Mouse (Mus musculus): ENCODE data around the gene Brms1. TPM values are rescaled to one million over a fixed set of nuclear protein-coding genes. Genes with fewer than 3 reads are reported as not detected.

The Brms1 gene
- total and polyA plus RNA-seq, 3 experiments: 14.3 to 18.1 (median 16.9) TPM

DNA sequence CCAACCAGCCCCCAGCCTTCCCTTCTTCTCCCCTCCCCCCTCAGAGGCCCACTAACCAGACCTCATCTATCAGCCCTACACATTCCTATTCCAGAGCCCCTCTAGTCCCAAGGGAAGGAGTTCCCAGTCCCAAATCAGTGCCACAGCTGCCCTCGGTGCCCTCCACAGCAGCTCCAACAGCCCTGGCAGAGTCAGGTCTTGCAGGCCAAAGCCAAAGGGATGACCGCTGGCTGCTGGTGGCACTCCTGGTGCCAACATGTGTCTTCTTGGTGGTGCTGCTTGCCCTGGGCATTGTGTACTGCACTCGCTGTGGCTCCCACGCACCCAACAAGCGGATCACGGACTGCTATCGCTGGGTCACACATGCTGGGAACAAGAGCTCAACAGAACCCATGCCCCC is 28.8 kb downstream of the Brms1 start:
- Histone ChIP-seq H3K9ac (ENCODE audit: low read depth, low read length) (no peak overlapping the region), H3K79me2 (replicated peaks; ENCODE audit: control insufficient read depth, insufficient read depth, low read length) (no peaks in the 10 kb centered on the region), H3K36me3 (ENCODE audit: control insufficient read depth, insufficient read depth, low read length) (no peaks in the 10 kb centered on the region), H3K4me1 (ENCODE audit: control insufficient read depth, insufficient read depth, low read length) (peaks cover 8% of the 10 kb centered on the region), H3K4me3 (no peak overlapping the region), H3K27ac (no peak overlapping the region), H3K27me3 (ENCODE audit: control insufficient read depth, insufficient read depth, low read length) (no peaks in the 10 kb centered on the region; the same call in 1 of the 2 replicates)
- TF ChIP-seq CTCF (IDR thresholded peaks at IDR 0.05) (no peak), EP300 (IDR thresholded peaks at IDR 0.05; ENCODE audit: insufficient read depth, low read depth, low read length) (no peak), POLR2A (IDR thresholded peaks at IDR 0.05; ENCODE audit: insufficient read depth, low read depth, low read length) (no peak)
- intact Hi-C loops (cut with DNase I): no loop called here
- DNase-seq: no peak
- 77% methylated on average over 7 of the region's 7 CpGs for WGBS

DNA sequence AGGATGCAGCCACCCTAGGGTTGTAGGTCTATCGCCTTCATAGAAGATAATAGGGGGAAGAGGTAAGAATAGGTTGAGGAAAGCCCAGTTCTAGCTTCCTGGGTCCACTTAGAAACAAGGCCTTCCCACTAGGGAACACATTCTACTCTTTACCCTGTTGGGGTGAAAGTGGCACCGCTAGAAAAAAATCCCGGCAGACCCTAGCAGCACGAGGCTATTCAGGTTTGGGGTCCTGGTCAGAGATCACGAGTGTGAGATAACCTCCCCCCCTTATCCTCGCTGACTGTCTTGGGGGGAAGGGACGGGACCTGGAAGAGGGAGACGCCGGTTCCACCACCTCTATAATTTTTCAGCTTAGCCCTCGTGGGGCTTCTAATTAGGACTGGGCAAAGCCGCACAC is 29.9 kb downstream of the Brms1 start:
- Histone ChIP-seq H3K9ac (ENCODE audit: low read depth, low read length) (no peak overlapping the region; the same call in 1 of the 2 replicates), H3K4me1 (ENCODE audit: control insufficient read depth, insufficient read depth, low read length) (peaks cover 8% of the 10 kb centered on the region), H3K36me3 (ENCODE audit: control insufficient read depth, insufficient read depth, low read length) (no peaks in the 10 kb centered on the region), H3K4me3 (no peak overlapping the region), H3K27ac (peak overlapping the region; percentile 64), H3K79me2 (replicated peaks; ENCODE audit: control insufficient read depth, insufficient read depth, low read length) (no peaks in the 10 kb centered on the region), H3K27me3 (ENCODE audit: control insufficient read depth, insufficient read depth, low read length) (no peaks in the 10 kb centered on the region; the same call in 1 of the 2 replicates)
- intact Hi-C loops (cut with DNase I): no loop called here
- DNase-seq: no peak
- 46% methylated on average over 11 of the region's 11 CpGs for WGBS
- TF ChIP-seq POLR2A (IDR thresholded peaks at IDR 0.05; ENCODE audit: insufficient read depth, low read depth, low read length): no peak
- TF ChIP-seq EP300 (IDR thresholded peaks at IDR 0.05; ENCODE audit: insufficient read depth, low read depth, low read length): no peak
- TF ChIP-seq CTCF (IDR thresholded peaks at IDR 0.05): no peak

GRCm38 (mm10) chr19:5071545-5072369 is 30.6 kb downstream of the Brms1 start:
- peak; percentile 85 to 88 for DNase-seq
- Histone ChIP-seq H3K36me3 (ENCODE audit: control insufficient read depth, insufficient read depth, low read length) (no peaks in the 10 kb centered on the region), H3K4me3 (peak overlapping the region; percentile 61), H3K9ac (ENCODE audit: low read depth, low read length) (peak overlapping the region; percentile 43), H3K27me3 (ENCODE audit: control insufficient read depth, insufficient read depth, low read length) (no peaks in the 10 kb centered on the region; the same call in 1 of the 2 replicates), H3K79me2 (replicated peaks; ENCODE audit: control insufficient read depth, insufficient read depth, low read length) (no peaks in the 10 kb centered on the region), H3K4me1 (ENCODE audit: control insufficient read depth, insufficient read depth, low read length) (peaks cover 8% of the 10 kb centered on the region), H3K27ac (peak overlapping the region; percentile 64)
- 7% methylated on average over 40 of the region's 40 CpGs for WGBS
- 0 out of 2 replicates have a peak, but pooled peaks have one; percentile 12 for TF ChIP-seq EP300 (IDR thresholded peaks at IDR 0.05; ENCODE audit: insufficient read depth, low read depth, low read length)
- no peak for TF ChIP-seq CTCF (IDR thresholded peaks at IDR 0.05)
- TF ChIP-seq POLR2A (IDR thresholded peaks at IDR 0.05; ENCODE audit: insufficient read depth, low read depth, low read length): no peak; the same call in 1 of the 2 replicates
- intact Hi-C loops (cut with DNase I): loop anchor here (2.0 kb wide), 1 partner anchor 55 kb away; no protein-coding TSS in a partner anchor

- Histone ChIP-seq H3K4me1 (ENCODE audit: control insufficient read depth, insufficient read depth, low read length) (peaks cover 3% of the 10 kb centered on the region), H3K27me3 (ENCODE audit: control insufficient read depth, insufficient read depth, low read length) (no peaks in the 10 kb centered on the region; the same call in 1 of the 2 replicates), H3K4me3 (peak overlapping the region; percentile 61), H3K27ac (peak overlapping the region; percentile 64), H3K9ac (ENCODE audit: low read depth, low read length) (peak overlapping the region; percentile 34), H3K79me2 (replicated peaks; ENCODE audit: control insufficient read depth, insufficient read depth, low read length) (no peaks in the 10 kb centered on the region), H3K36me3 (ENCODE audit: control insufficient read depth, insufficient read depth, low read length) (no peaks in the 10 kb centered on the region)
- DNase-seq: no peak
- intact Hi-C loops (cut with DNase I): loop anchor here (1.0 to 2.0 kb wide), 3 partner anchors 16 to 56 kb away; partner anchors contain the start of gene Rin1
- TF ChIP-seq POLR2A (IDR thresholded peaks at IDR 0.05; ENCODE audit: insufficient read depth, low read depth, low read length) (no peak), CTCF (IDR thresholded peaks at IDR 0.05) (no peak), EP300 (IDR thresholded peaks at IDR 0.05; ENCODE audit: insufficient read depth, low read depth, low read length) (no peak)
- WGBS: 3% methylated on average over 20 of the region's 20 CpGs
Measured at GRCm38 (mm10) chr19:5072389-5073019, 31.4 kb downstream of the Brms1 start.

- no peak for TF ChIP-seq EP300 (IDR thresholded peaks at IDR 0.05; ENCODE audit: insufficient read depth, low read depth, low read length)
- TF ChIP-seq CTCF (IDR thresholded peaks at IDR 0.05): peak; percentile 75
- intact Hi-C loops (cut with DNase I): loop anchor here (1.0 to 2.0 kb wide), 3 partner anchors 17 to 56 kb away; partner anchors contain the start of gene Rin1
- Histone ChIP-seq H3K4me3 (peak overlapping the region; percentile 61), H3K27me3 (ENCODE audit: control insufficient read depth, insufficient read depth, low read length) (no peaks in the 10 kb centered on the region; the same call in 1 of the 2 replicates), H3K79me2 (replicated peaks; ENCODE audit: control insufficient read depth, insufficient read depth, low read length) (no peaks in the 10 kb centered on the region), H3K9ac (ENCODE audit: low read depth, low read length) (no peak overlapping the region), H3K36me3 (ENCODE audit: control insufficient read depth, insufficient read depth, low read length) (no peaks in the 10 kb centered on the region), H3K4me1 (ENCODE audit: control insufficient read depth, insufficient read depth, low read length) (peaks cover 3% of the 10 kb centered on the region), H3K27ac (no peak overlapping the region)
- WGBS: 1% methylated on average over 15 of the region's 15 CpGs
- DNase-seq: peak; percentile 52 to 77
Measured at GRCm38 (mm10) chr19:5073028-5073427, 31.9 kb downstream of the Brms1 start.

Data from heart, adult 2 months (tissue).